Mouse (Mus musculus) limb, embryonic 14.5 days (tissue): ENCODE data around the gene Zfp422. TPM values are rescaled to one million over a fixed set of nuclear protein-coding genes. Genes with fewer than 3 reads are reported as not detected.
A peak's percentile ranks its signal among the peaks of the same experiment; 100 is the strongest.

Experiments
- ATAC-seq: fragments of 200-750 bp; cut with Nextera tagmentation; 2 replicates; pipeline ENCODE4 v1.8.0; 2017; ENCODE audit warnings: low read depth, moderate number of reproducible peaks, moderate TSS enrichment; ENCODE audit not compliant: low FRiP score
- DNase-seq: peaks from one replicate; pipeline ENCODE4 v3.0.0-alpha.2; 2015; ENCODE audit warnings: low spot score
- H3K27ac ChIP-seq: fragments of 300-500 bp; sonication (generic); replicated peaks from 2 replicates; pipeline ENCODE4 v1.5.1; 2014; ENCODE audit warnings: low read depth, mild to moderate bottlenecking, low read length, moderate library complexity, mixed read lengths
- H3K27me3 ChIP-seq: fragments of 300-500 bp; sonication (generic); 2 replicates; pipeline ENCODE4 v1.6.1; 2014; ENCODE audit warnings: low read length, mixed read lengths; ENCODE audit not compliant: control insufficient read depth, insufficient read depth
- H3K36me3 ChIP-seq: fragments of 300-500 bp; sonication (generic); 2 replicates; pipeline ENCODE4 v1.6.1; 2014; ENCODE audit warnings: mild to moderate bottlenecking, low read length, moderate library complexity, mixed read lengths; ENCODE audit not compliant: control insufficient read depth, insufficient read depth
- H3K4me1 ChIP-seq: fragments of 300-500 bp; sonication (generic); 2 replicates; pipeline ENCODE4 v1.6.1; 2014; ENCODE audit warnings: antibody characterized with exemption, low read length, mixed read lengths; ENCODE audit not compliant: control insufficient read depth, insufficient read depth
- H3K4me2 ChIP-seq: fragments of 300-500 bp; sonication (generic); replicated peaks from 2 replicates; pipeline ENCODE4 v1.6.1; 2014; ENCODE audit warnings: low read depth, mild to moderate bottlenecking, low read length, moderate library complexity; ENCODE audit not compliant: severe bottlenecking
- H3K4me3 ChIP-seq: fragments of 300-500 bp; sonication (generic); replicated peaks from 2 replicates; pipeline ENCODE4 v1.5.1; 2014; ENCODE audit warnings: low read length
- H3K9ac ChIP-seq: fragments of 300-500 bp; sonication (generic); 2 replicates; pipeline ENCODE4 v1.6.1; 2014; ENCODE audit warnings: mild to moderate bottlenecking, low read depth, low read length, moderate library complexity; ENCODE audit not compliant: severe bottlenecking
- H3K9me3 ChIP-seq: fragments of 300-500 bp; sonication (generic); 2 replicates; pipeline ENCODE4 v1.6.1; 2016; ENCODE audit warnings: low read length; ENCODE audit not compliant: control insufficient read depth
- POLR2A ChIP-seq: fragments of 200-500 bp; IDR thresholded peaks from 2 replicates; pipeline ENCODE4 v1.8.0; 2012; ENCODE audit warnings: inconsistent platforms, mild to moderate bottlenecking, moderate library complexity, borderline replicate concordance; ENCODE audit not compliant: insufficient read depth, insufficient read length; ENCODE audit errors: extremely low read depth
- WGBS: fragments of 180-500 bp; shearing (Covaris S2); extraction: QIAGEN DNeasy Blood & Tissue Kit; methylation state at CpG from one replicate; pipeline ENCODE4 v1.1.7; 2014; 5-methylcytosine and 5-hydroxymethylcytosine counted together
- polyA plus RNA-seq, 2 experiments: library from polyadenylated mRNA; depleted of rRNA in 1 of 2; stranded (reverse) in 1 of 2; unstranded in 1 of 2; fragments of >200 nt; fragmentation: Nextera tagmentation in 1 of 2; extraction: Ambion mirVana in 1 of 2; gene quantifications; 2 replicates each; pipeline versions ENCODE4 v1.2.1 to v1.2.3; 2012 to 2014

Zfp422 gene
- polyA plus RNA-seq, 2 experiments = 109 to 166 TPM

GRCm38 (mm10) chr6:116672349-116672748 lies 43.5 kb upstream of the Zfp422 start:
- Histone ChIP-seq H3K36me3 (no peaks in the 10 kb centered on the region), H3K4me3 (no peak overlapping the region), H3K9ac (no peak overlapping the region), H3K4me2 (no peak overlapping the region), H3K9me3 (no peaks in the 10 kb centered on the region), H3K27me3 (no peaks in the 10 kb centered on the region), H3K27ac (no peak overlapping the region), H3K4me1 (peaks cover 6% of the 10 kb centered on the region; the same call in 1 of the 2 replicates)
- WGBS = 85% methylated on average over 5 of the region's 5 CpGs
- ATAC-seq (no peak), DNase-seq (no peak)
- no peak for TF ChIP-seq POLR2A

DNA sequence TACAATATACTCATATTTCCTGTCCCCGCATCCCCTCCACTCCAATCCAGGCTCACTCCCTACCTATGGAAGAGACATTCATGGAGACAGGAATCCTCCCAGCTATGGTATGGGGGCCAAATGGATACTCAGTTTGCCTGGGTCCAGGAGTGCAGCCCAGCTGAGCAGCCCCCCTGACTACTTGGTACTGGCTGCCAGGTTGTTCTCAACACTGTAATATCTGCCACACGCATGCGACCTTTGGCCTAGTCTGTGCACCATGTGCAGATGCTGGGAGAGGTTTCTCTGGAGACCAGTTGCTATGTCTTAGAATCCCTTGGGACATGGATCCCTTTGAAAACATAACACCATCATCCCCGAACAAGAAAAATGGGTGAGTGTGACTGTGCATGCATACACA lies 43.0 kb upstream of the Zfp422 start:
- Histone ChIP-seq H3K27ac (no peak overlapping the region), H3K27me3 (no peaks in the 10 kb centered on the region), H3K4me2 (no peak overlapping the region), H3K9me3 (no peaks in the 10 kb centered on the region), H3K9ac (no peak overlapping the region), H3K36me3 (no peaks in the 10 kb centered on the region), H3K4me1 (peaks cover 6% of the 10 kb centered on the region; the same call in 1 of the 2 replicates), H3K4me3 (no peak overlapping the region)
- ATAC-seq (no peak), DNase-seq (no peak)
- WGBS = 78% methylated on average over 4 of the region's 4 CpGs
- no peak for TF ChIP-seq POLR2A

DNA sequence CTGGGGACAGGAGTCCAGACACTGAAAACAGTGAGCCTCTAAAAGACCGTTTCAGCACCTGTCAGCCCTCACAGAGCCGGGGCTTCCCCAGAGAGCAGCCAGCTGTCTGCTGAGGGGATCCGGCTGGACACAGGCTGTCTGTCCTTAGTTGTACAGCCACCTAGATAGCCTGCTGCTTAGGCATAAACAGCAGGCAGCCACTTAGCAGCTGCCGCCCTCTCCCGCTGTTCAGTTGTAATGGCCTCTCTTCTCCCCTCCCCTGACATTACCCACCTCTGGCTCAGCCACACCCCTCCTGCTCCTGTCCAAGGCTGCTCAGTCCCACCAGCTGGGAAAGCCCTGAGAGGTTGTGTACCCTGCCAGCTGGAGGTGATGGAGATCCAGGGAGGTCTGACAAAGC lies 42.2 kb upstream of the Zfp422 start:
- H3K9ac ChIP-seq = no peak overlapping the region

GRCm38 (mm10) chr6:116670144-116670543 lies 41.3 kb upstream of the Zfp422 start:
- Histone ChIP-seq H3K27ac (no peak overlapping the region), H3K4me3 (no peak overlapping the region), H3K4me1 (peaks cover 6% of the 10 kb centered on the region; the same call in 1 of the 2 replicates), H3K9me3 (no peaks in the 10 kb centered on the region), H3K36me3 (no peaks in the 10 kb centered on the region), H3K4me2 (no peak overlapping the region), H3K27me3 (no peaks in the 10 kb centered on the region), H3K9ac (no peak overlapping the region)
- ATAC-seq (no peak), DNase-seq (no peak)
- no peak for TF ChIP-seq POLR2A
- WGBS = 47% methylated on average over 6 of the region's 6 CpGs

More for the DNA sequence above, 42.2 kb upstream of the Zfp422 start:
- peak; percentile 73 for ATAC-seq
- WGBS = 14% methylated on average over 5 of the region's 5 CpGs
- TF ChIP-seq POLR2A = no peak
- no peaks in the 10 kb centered on the region for H3K9me3 ChIP-seq
- no peak overlapping the region for H3K4me2 ChIP-seq
- no peaks in the 10 kb centered on the region for H3K36me3 ChIP-seq
- H3K27ac ChIP-seq = no peak overlapping the region
- H3K4me1 ChIP-seq = peaks cover 6% of the 10 kb centered on the region; the same call in 1 of the 2 replicates
- H3K4me3 ChIP-seq = no peak overlapping the region
- H3K27me3 ChIP-seq = no peaks in the 10 kb centered on the region
- peak; percentile 63 for DNase-seq

DNA sequence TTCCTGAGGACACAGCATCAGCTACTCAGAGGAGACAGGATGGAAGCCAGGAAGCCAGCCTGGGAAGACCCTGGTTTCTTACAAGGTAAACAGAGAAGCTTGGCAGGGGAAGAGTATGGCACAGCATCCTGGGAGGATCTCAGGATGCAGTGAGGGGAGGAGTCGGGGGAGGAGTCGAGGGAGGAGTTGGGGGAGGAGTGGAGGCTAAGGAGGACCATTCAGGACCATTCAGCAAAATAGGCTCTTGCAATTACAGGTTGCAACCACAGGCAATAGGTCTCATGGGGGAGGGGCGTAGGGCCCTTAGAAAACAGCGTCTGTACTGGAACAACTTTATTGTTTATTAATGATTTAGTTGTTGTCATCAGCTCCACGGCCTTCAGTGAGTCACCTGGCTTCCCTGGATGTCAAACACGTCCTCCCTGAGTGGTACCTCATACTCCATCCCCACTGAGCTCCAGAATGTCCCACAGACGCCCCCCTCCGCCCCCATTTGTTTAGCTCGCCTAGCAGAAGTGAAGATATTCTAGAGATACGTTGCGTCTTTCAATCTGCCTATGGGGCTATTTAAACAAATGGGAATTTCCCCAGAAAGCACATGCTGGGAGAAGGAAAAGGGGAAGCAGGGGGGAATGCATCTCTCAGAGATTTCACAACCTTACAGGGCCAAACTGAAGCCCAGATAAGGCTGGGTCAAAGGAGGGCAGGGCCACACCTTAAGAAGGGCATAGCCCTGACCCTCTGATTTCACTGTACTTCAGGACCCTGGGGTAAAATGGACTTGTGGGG lies 40.1 kb upstream of the Zfp422 start:
- H3K4me1 ChIP-seq = peaks cover 6% of the 10 kb centered on the region; the same call in 1 of the 2 replicates
- no peak overlapping the region for H3K4me2 ChIP-seq
- no peak for ATAC-seq
- 34% methylated on average over 11 of the region's 11 CpGs for WGBS
- TF ChIP-seq POLR2A = no peak
- H3K9ac ChIP-seq = no peak overlapping the region
- no peaks in the 10 kb centered on the region for H3K27me3 ChIP-seq
- no peaks in the 10 kb centered on the region for H3K36me3 ChIP-seq
- H3K9me3 ChIP-seq = no peaks in the 10 kb centered on the region
- H3K27ac ChIP-seq = no peak overlapping the region
- no peak for DNase-seq
- H3K4me3 ChIP-seq = no peak overlapping the region
